Mouse (Mus musculus): ENCODE data around the gene Aen. TPM values are rescaled to one million over a fixed set of nuclear protein-coding genes. Genes with fewer than 3 reads are reported as not detected.
A peak's percentile ranks its signal among the peaks of the same experiment; 100 is the strongest.

Aen gene
- polyA plus RNA-seq (2012; fragmentation: generic; extraction: Trizol), result 77.7 TPM
- long read RNA-seq, experiment 1, full-length matches to known transcripts, result 50 of 64 reads
- long read RNA-seq, experiment 1, partial matches to known transcripts, result 9 of 64 reads
- long read RNA-seq, experiment 1, other reads (novel, unspliced or antisense), result 5 of 64 reads
- long read RNA-seq, experiment 2, full-length matches to known transcripts, result 854 of 922 reads
- long read RNA-seq, experiment 2, partial matches to known transcripts, result 35 of 922 reads
- long read RNA-seq, experiment 2, other reads (novel, unspliced or antisense), result 33 of 922 reads

GRCm38 (mm10) chr7:78895653-78896333, at the start of gene Aen:
Gene Aen (plus strand): TSS chr7:78895854.
- Histone ChIP-seq H3K4me3 (ENCODE audit: insufficient read depth, poor library complexity, severe bottlenecking) (peak within 1 kb of the TSS; percentile 84), H3K79me2 (ENCODE audit: control insufficient read depth, insufficient read depth) (peaks cover 33% of the 10 kb centered on the region), H3K27me3 (ENCODE audit: control insufficient read depth, insufficient read depth, insufficient read length) (peaks cover 4% of the 10 kb centered on the region), H3K79me3 (ENCODE audit: low read depth) (peaks cover 29% of the 10 kb centered on the region), H3K36me3 (ENCODE audit: control insufficient read depth, insufficient read depth) (peaks cover 5% of the 10 kb centered on the region), H3ac (ENCODE audit: control insufficient read depth, insufficient read length, low read depth) (peak within 1 kb of the TSS; percentile 89)
- TF ChIP-seq FOSL1 (IDR thresholded peaks at IDR 0.05; ENCODE audit: insufficient read depth, low read length, poor library complexity, severe bottlenecking) (no peak), MAX (IDR thresholded peaks at IDR 0.05) (peak; percentile 87), CTCF (IDR thresholded peaks at IDR 0.05; ENCODE audit: control insufficient read depth, insufficient read depth, insufficient read length) (no peak), CEBPB (IDR thresholded peaks at IDR 0.05; ENCODE audit: low read depth) (no peak)

- H3K36me3 ChIP-seq (ENCODE audit: control insufficient read depth, insufficient read depth), result peaks cover 8% of the 10 kb centered on the region
- H3K79me3 ChIP-seq (ENCODE audit: low read depth), result no peaks in the 10 kb centered on the region
- TF ChIP-seq FOSL1 (IDR thresholded peaks at IDR 0.05; ENCODE audit: insufficient read depth, low read length, poor library complexity, severe bottlenecking) (no peak), USF1 (IDR thresholded peaks at IDR 0.05; ENCODE audit: low read depth) (no peak), MYOG (IDR thresholded peaks at IDR 0.05; ENCODE audit: control insufficient read depth, extremely low read depth, insufficient read length) (no peak), CTCF (IDR thresholded peaks at IDR 0.05; ENCODE audit: control insufficient read depth, insufficient read depth, insufficient read length) (no peak), CEBPB (IDR thresholded peaks at IDR 0.05; ENCODE audit: low read depth) (no peak), MYOD1 (IDR thresholded peaks at IDR 0.05; ENCODE audit: control insufficient read depth, insufficient read length, low read depth) (no peak), MAX (IDR thresholded peaks at IDR 0.05) (no peak)
- H3K4me3 ChIP-seq (ENCODE audit: insufficient read depth, poor library complexity, severe bottlenecking), result peak overlapping the region; percentile 52
- peak overlapping the region; percentile 94 for H3ac ChIP-seq (ENCODE audit: control insufficient read depth, insufficient read length, low read depth)
- peaks cover 18% of the 10 kb centered on the region for H3K79me2 ChIP-seq (ENCODE audit: control insufficient read depth, insufficient read depth)
- no peaks in the 10 kb centered on the region for H3K27me3 ChIP-seq (ENCODE audit: control insufficient read depth, insufficient read depth, insufficient read length)
Observed at GRCm38 (mm10) chr7:78846066-78846716, 49.5 kb upstream of the Aen start.

- Histone ChIP-seq H3K36me3 (ENCODE audit: control insufficient read depth, insufficient read depth) (peaks cover 8% of the 10 kb centered on the region), H3ac (ENCODE audit: control insufficient read depth, insufficient read length, low read depth) (peak within 1 kb of the TSS; percentile 94), H3K27me3 (ENCODE audit: control insufficient read depth, insufficient read depth, insufficient read length) (no peaks in the 10 kb centered on the region), H3K79me3 (ENCODE audit: low read depth) (no peaks in the 10 kb centered on the region), H3K79me2 (ENCODE audit: control insufficient read depth, insufficient read depth) (peaks cover 18% of the 10 kb centered on the region), H3K4me3 (ENCODE audit: insufficient read depth, poor library complexity, severe bottlenecking) (peak within 1 kb of the TSS; percentile 52)
- TF ChIP-seq CTCF (IDR thresholded peaks at IDR 0.05; ENCODE audit: control insufficient read depth, insufficient read depth, insufficient read length) (peak; percentile 51), MYOD1 (IDR thresholded peaks at IDR 0.05; ENCODE audit: control insufficient read depth, insufficient read length, low read depth) (no peak)
Observed at GRCm38 (mm10) chr7:78846737-78847434, 48.8 kb upstream of the Aen start, which contains the start of gene Det1. Gene Det1 (minus strand): TSS chr7:78847263.

- no peak for TF ChIP-seq USF1 (IDR thresholded peaks at IDR 0.05; ENCODE audit: low read depth)
- no peak for TF ChIP-seq FOSL1 (IDR thresholded peaks at IDR 0.05; ENCODE audit: insufficient read depth, low read length, poor library complexity, severe bottlenecking)
- TF ChIP-seq MYOD1 (IDR thresholded peaks at IDR 0.05; ENCODE audit: control insufficient read depth, insufficient read length, low read depth), result no peak
- TF ChIP-seq CEBPB (IDR thresholded peaks at IDR 0.05; ENCODE audit: low read depth), result no peak
- TF ChIP-seq MAX (IDR thresholded peaks at IDR 0.05), result no peak
- TF ChIP-seq MYOG (IDR thresholded peaks at IDR 0.05; ENCODE audit: control insufficient read depth, extremely low read depth, insufficient read length), result no peak
- no peak for TF ChIP-seq CTCF (IDR thresholded peaks at IDR 0.05; ENCODE audit: control insufficient read depth, insufficient read depth, insufficient read length)
- H3K27me3 ChIP-seq (ENCODE audit: control insufficient read depth, insufficient read depth, insufficient read length), result peaks cover 31% of the 10 kb centered on the region
- no peaks in the 10 kb centered on the region for H3K79me3 ChIP-seq (ENCODE audit: low read depth)
- H3K79me2 ChIP-seq (ENCODE audit: control insufficient read depth, insufficient read depth), result no peaks in the 10 kb centered on the region
- no peaks in the 10 kb centered on the region for H3K36me3 ChIP-seq (ENCODE audit: control insufficient read depth, insufficient read depth)
- no peak overlapping the region for H3K4me3 ChIP-seq (ENCODE audit: insufficient read depth, poor library complexity, severe bottlenecking)
- no peak overlapping the region for H3ac ChIP-seq (ENCODE audit: control insufficient read depth, insufficient read length, low read depth)
Observed at GRCm38 (mm10) chr7:78854051-78854450, 41.6 kb upstream of the Aen start.

- no peaks in the 10 kb centered on the region for H3K79me2 ChIP-seq (ENCODE audit: control insufficient read depth, insufficient read depth)
- H3K4me3 ChIP-seq (ENCODE audit: insufficient read depth, poor library complexity, severe bottlenecking), result no peak overlapping the region
- H3K36me3 ChIP-seq (ENCODE audit: control insufficient read depth, insufficient read depth), result no peaks in the 10 kb centered on the region
- H3K27me3 ChIP-seq (ENCODE audit: control insufficient read depth, insufficient read depth, insufficient read length), result peaks cover 36% of the 10 kb centered on the region
- no peak overlapping the region for H3ac ChIP-seq (ENCODE audit: control insufficient read depth, insufficient read length, low read depth)
- no peak for TF ChIP-seq FOSL1 (IDR thresholded peaks at IDR 0.05; ENCODE audit: insufficient read depth, low read length, poor library complexity, severe bottlenecking)
- no peak for TF ChIP-seq USF1 (IDR thresholded peaks at IDR 0.05; ENCODE audit: low read depth)
- no peak for TF ChIP-seq MYOG (IDR thresholded peaks at IDR 0.05; ENCODE audit: control insufficient read depth, extremely low read depth, insufficient read length)
- no peak for TF ChIP-seq CTCF (IDR thresholded peaks at IDR 0.05; ENCODE audit: control insufficient read depth, insufficient read depth, insufficient read length)
- TF ChIP-seq MYOD1 (IDR thresholded peaks at IDR 0.05; ENCODE audit: control insufficient read depth, insufficient read length, low read depth), result no peak
- TF ChIP-seq CEBPB (IDR thresholded peaks at IDR 0.05; ENCODE audit: low read depth), result no peak
- no peak for TF ChIP-seq MAX (IDR thresholded peaks at IDR 0.05)
- H3K79me3 ChIP-seq (ENCODE audit: low read depth), result no peaks in the 10 kb centered on the region
Observed at GRCm38 (mm10) chr7:78855044-78855655, 40.5 kb upstream of the Aen start.
